Mouse (Mus musculus) kidney, adult 10 weeks (tissue): ENCODE measurements around the gene Marf1. TPM values are rescaled to one million over a fixed set of nuclear protein-coding genes. Genes with fewer than 3 reads are reported as not detected.

Source experiments
- polyA plus RNA-seq: library from polyadenylated mRNA; stranded (reverse); fragments of 350-450 nt; fragmentation: Illumina TruSeq; extraction: RNeasy Lipid Tissue Mini Kit (QIAGEN cat#74804); gene quantifications from one replicate; pipeline ENCODE4 v1.2.3, GENCODE M21; 2014; ENCODE audit warnings: low read depth, low replicate concordance

The Marf1 gene
- polyA plus RNA-seq: 32.8 TPM

DNA sequence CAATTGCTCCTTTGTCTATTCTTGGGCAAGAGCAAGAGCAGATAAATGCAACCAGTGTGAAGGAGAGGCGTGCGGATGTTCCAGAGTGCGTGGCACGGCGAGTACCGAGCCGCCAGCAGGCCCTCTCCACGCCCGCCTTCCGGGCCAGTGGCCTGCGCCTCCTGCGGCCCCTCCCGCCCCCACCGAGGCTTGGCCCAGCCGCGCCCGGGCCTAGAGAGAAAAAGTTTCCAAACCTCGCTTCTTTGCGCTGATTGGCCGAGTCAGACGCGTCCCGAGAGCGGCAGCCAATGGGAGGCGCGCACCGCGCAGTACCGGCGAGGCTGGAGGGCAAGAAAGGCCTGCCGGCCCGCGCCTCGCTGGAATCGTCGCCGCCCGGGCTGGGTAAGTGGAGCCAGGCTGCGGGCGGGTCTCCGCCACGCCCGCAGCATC is at the start of gene Marf1, which contains the start of gene Nde1:
Marf1 (minus strand) TSS at position 364 of the 429 bp plus-strand sequence.
Nde1 (plus strand) TSS at position 288 of the 429 bp plus-strand sequence.

Other genes starting within 250 kb of the Marf1 start
- not detected for gene 2900011O08Rik, start 176.7 kb downstream of the Marf1 start, polyA plus RNA-seq
- 0.40 TPM for gene Ifitm7, start 176.5 kb downstream of the Marf1 start, polyA plus RNA-seq
- 11.4 TPM for gene Nde1, start 76 bp downstream of the Marf1 start, polyA plus RNA-seq
- gene Myh11, start 128.0 kb upstream of the Marf1 start, polyA plus RNA-seq: 4.9 TPM
- gene Fopnl, start 154.1 kb upstream of the Marf1 start, polyA plus RNA-seq: 69.9 TPM
- 5.1 TPM for gene Abcc1, start 198.2 kb upstream of the Marf1 start, polyA plus RNA-seq